Mouse (Mus musculus): ENCODE measurements around the gene Krtdap.

The Krtdap gene

GRCm38 (mm10) chr7:30837277-30837676 is 49.6 kb downstream of the Krtdap start:
- DNase-seq (ENCODE audit: low read depth, low spot score) = no peak

- DNase-seq (ENCODE audit: low read depth, low spot score) = no peak
Observed at GRCm38 (mm10) chr7:30840306-30840705, 52.6 kb downstream of the Krtdap start.

Data from CD4-positive, CD25-positive, alpha-beta regulatory T cell, adult 2 months (primary cell).